Mouse (Mus musculus) duodenum, adult 2 months (tissue): ENCODE measurements around the gene Adgra3. TPM values are rescaled to one million over a fixed set of nuclear protein-coding genes. Genes with fewer than 3 reads are reported as not detected.

Source experiments
- polyA plus RNA-seq: library from polyadenylated mRNA; depleted of rRNA; stranded (reverse); fragments of >200 nt; gene quantifications from 2 replicates; pipeline ENCODE4 v1.2.3, GENCODE M21; 2012; ENCODE audit warnings: low replicate concordance; rRNA removed

Adgra3 gene
- 9.0 and 24.9 TPM in 2 replicates for polyA plus RNA-seq

DNA sequence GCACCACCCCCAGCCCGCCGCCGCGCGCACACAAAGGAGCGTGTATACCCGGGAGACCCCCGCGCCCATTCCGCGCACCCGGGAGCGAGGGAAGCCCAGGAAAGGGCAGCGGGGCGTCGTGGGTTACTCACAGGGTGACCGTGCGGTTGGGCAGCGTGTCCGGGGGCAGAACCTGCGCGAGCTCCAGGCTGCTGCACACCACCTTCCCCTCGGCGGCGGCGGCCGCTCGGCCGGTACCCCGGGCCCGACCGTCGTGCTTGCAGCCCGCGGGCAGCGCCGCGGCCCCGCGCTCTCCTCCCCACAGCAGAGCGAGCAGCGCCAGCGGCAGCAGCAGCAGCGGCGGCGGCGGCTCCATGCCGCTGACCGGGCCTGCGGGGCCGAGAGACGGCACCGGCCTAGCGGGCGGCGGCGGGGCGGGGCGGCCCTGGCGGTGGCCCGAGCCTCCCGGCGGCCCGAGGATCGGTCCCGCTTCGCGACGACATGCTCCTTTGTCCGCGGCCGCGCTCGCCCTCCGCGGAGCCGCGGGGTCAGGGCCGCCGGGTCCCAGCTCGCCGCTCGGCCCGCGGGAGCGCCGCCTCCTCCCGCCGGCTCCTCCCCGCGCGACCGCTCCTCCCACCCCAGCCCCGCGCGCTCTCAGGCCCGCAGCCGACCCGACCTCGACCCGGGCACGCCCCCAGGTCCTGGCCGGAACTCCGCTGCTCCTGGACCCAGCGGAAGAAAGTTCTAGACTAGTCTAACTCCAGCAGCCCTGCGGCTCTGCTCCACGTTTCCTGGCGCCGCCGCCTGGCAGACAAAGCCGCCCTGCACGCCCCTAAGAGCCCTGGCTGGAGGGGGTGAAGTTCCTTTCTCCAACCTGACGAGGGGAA lies at the start of gene Adgra3:
TSS of gene Adgra3 (minus strand) at position 586 of the 866 bp plus-strand sequence.

